Comparison of ENCODE assay signal across 8 mouse cellular contexts in genomic region chr10:42562272-42562671, GRCm38 (mm10). TPM values are rescaled to one million over a fixed set of nuclear protein-coding genes. Genes with fewer than 3 reads are reported as not detected.
DNase-seq lines count a peak whose midpoint lies in the region; ATAC-seq and TF ChIP-seq lines count a peak whose summit lies in the region.
"Had no signal": no experiment of that assay in that cellular context is flagged by ENCODE, and none has a peak within 500 bp of the region (broad histone marks: within the 10 kb centered on the region; RNA-seq: fewer than 3 reads in every experiment).

No protein-coding gene starts in this region.

- TF ChIP-seq CTCF in liver, adult 2 months (IDR thresholded peaks at IDR 0.05; ENCODE audit: low read depth, low read length): no peak
- TF ChIP-seq CTCF in stomach, postnatal 0 days (IDR thresholded peaks at IDR 0.05; ENCODE audit: low read depth): no peak

- peaks cover 81% of the 10 kb centered on the region for H3K27me3 ChIP-seq in midbrain, embryonic 10.5 days (ENCODE audit: low read depth, poor library complexity, severe bottlenecking)
- peaks cover 45% of the 10 kb centered on the region for H3K27me3 ChIP-seq in midbrain, embryonic 13.5 days
- peaks cover 11% of the 10 kb centered on the region for H3K27me3 ChIP-seq in liver, adult 2 months (ENCODE audit: control insufficient read depth, insufficient read depth, low read length)
- H3K27me3 ChIP-seq in stomach, postnatal 0 days (ENCODE audit: control insufficient read depth, insufficient read depth, low read length): no peaks in the 10 kb centered on the region

- no peak overlapping the region for H3K4me2 ChIP-seq in midbrain, embryonic 13.5 days (replicated peaks)
- H3K4me2 ChIP-seq in stomach, postnatal 0 days (replicated peaks; ENCODE audit: low read depth): no peak overlapping the region

- H3K36me3 ChIP-seq in midbrain, embryonic 10.5 days: peaks cover 46% of the 10 kb centered on the region
- no peaks in the 10 kb centered on the region for H3K36me3 ChIP-seq in midbrain, embryonic 13.5 days
- H3K36me3 ChIP-seq in liver, adult 2 months (ENCODE audit: control insufficient read depth, insufficient read depth, low read length): no peaks in the 10 kb centered on the region
- no peaks in the 10 kb centered on the region for H3K36me3 ChIP-seq in stomach, postnatal 0 days (ENCODE audit: control insufficient read depth, insufficient read depth, low read length)

- no peak overlapping the region for H3K9ac ChIP-seq in midbrain, embryonic 13.5 days (replicated peaks)
- no peak overlapping the region for H3K9ac ChIP-seq in liver, adult 2 months (ENCODE audit: low read depth, low read length)
- H3K9ac ChIP-seq in stomach, postnatal 0 days (ENCODE audit: low read length): no peak overlapping the region

- H3K27ac ChIP-seq in midbrain, embryonic 10.5 days (replicated peaks): no peak overlapping the region
- H3K27ac ChIP-seq in midbrain, embryonic 13.5 days: no peak overlapping the region
- H3K27ac ChIP-seq in liver, adult 2 months (replicated peaks; ENCODE audit: insufficient read depth, low read depth, low read length): no peak overlapping the region
- no peak overlapping the region for H3K27ac ChIP-seq in stomach, postnatal 0 days (replicated peaks)

- no peaks in the 10 kb centered on the region for H3K9me3 ChIP-seq in midbrain, embryonic 10.5 days (replicated peaks)
- no peaks in the 10 kb centered on the region for H3K9me3 ChIP-seq in midbrain, embryonic 13.5 days
- H3K9me3 ChIP-seq in stomach, postnatal 0 days (ENCODE audit: control insufficient read depth, low read length): no peaks in the 10 kb centered on the region

- no peak for ATAC-seq in midbrain, embryonic 13.5 days
- ATAC-seq in stomach, postnatal 0 days (ENCODE audit: low FRiP score, low TSS enrichment): no peak
- ATAC-seq in frontal cortex, adult (ENCODE audit: low TSS enrichment): no peak
- ATAC-seq: forebrain, embryonic 14.5 days had no signal

- TF ChIP-seq POLR2A in liver, adult 2 months (IDR thresholded peaks at IDR 0.05; ENCODE audit: extremely low read depth, insufficient read depth, low read length): no peak

- H3K4me1 ChIP-seq in midbrain, embryonic 10.5 days: no peaks in the 10 kb centered on the region
- 0 out of 2 replicates have a peak, but pooled peaks cover 1% of the 10 kb centered on the region for H3K4me1 ChIP-seq in midbrain, embryonic 13.5 days (replicated peaks)
- no peaks in the 10 kb centered on the region for H3K4me1 ChIP-seq in liver, adult 2 months (ENCODE audit: control insufficient read depth, insufficient read depth, low read length)
- H3K4me1 ChIP-seq in stomach, postnatal 0 days (replicated peaks; ENCODE audit: control insufficient read depth, insufficient read depth): no peaks in the 10 kb centered on the region

- H3K4me3 ChIP-seq in midbrain, embryonic 10.5 days: peak overlapping the region; percentile 16; the same call in 1 of the 2 replicates
- H3K4me3 ChIP-seq in midbrain, embryonic 13.5 days (replicated peaks): no peak overlapping the region
- no peak overlapping the region for H3K4me3 ChIP-seq in liver, adult 2 months (ENCODE audit: insufficient read depth, low read depth, low read length)
- H3K4me3 ChIP-seq in stomach, postnatal 0 days (ENCODE audit: low read depth, low read length): no peak overlapping the region

- no peaks in the 10 kb centered on the region for H3K79me2 ChIP-seq in liver, adult 2 months (ENCODE audit: control insufficient read depth, insufficient read depth, low read length)

- 5% methylated on average over 12 of the region's 12 CpGs for whole genome bisulfite sequencing in midbrain, embryonic 10.5 days
- WGBS in midbrain, embryonic 13.5 days: 10% methylated on average over 12 of the region's 12 CpGs
- WGBS in liver, adult 2 months: 6% methylated on average over 12 of the region's 12 CpGs
- WGBS in stomach, postnatal 0 days: under 1% methylated on average over 12 of the region's 12 CpGs

- peak; percentile 65 for DNase-seq in midbrain, embryonic 10.5 days (ENCODE audit: low spot score)
- peak; percentile 87 for DNase-seq in embryo, embryonic 10.5 days (ENCODE audit: low spot score)
- peak; percentile 8 for DNase-seq in liver, adult 2 months (ENCODE audit: extremely low read depth, low read depth, low spot score)
- DNase-seq in stomach, postnatal 0 days (ENCODE audit: low spot score): peak; percentile 54
- DNase-seq in cerebellum, adult 9-11 months: no peak

- no peak for TF ChIP-seq EP300 in stomach, postnatal 0 days (optimal IDR thresholded peaks at IDR 0.05)

RNA-seq across cellular contexts. Expression of gene Nr2e1, which starts 21.2 kb away (rescaled TPM):
- 25.3 and 26.3 TPM in 2 replicates for polyA plus RNA-seq in midbrain, embryonic 10.5 days (2016; fragmentation: Nextera tagmentation; extraction: Ambion mirVana)
- 14.8 and 16.9 TPM in 2 replicates for polyA plus RNA-seq in midbrain, embryonic 13.5 days (2015; fragmentation: Nextera tagmentation; extraction: Ambion mirVana)
- total RNA-seq in liver, adult 2 months (2014; rRNA removed): not detected in 2 replicates
- not detected in 2 replicates for polyA plus RNA-seq in liver, adult 2 months (2012; rRNA removed)
- polyA plus RNA-seq in stomach, postnatal 0 days (2015; fragmentation: Nextera tagmentation; extraction: Ambion mirVana): 0.04 TPM in 1 of 2 replicates, not detected in the other

RNA-seq across cellular contexts. Expression of gene Ostm1, which starts 21.4 kb away (rescaled TPM):
- polyA plus RNA-seq in midbrain, embryonic 10.5 days (2016; fragmentation: Nextera tagmentation; extraction: Ambion mirVana): 22.8 and 26.7 TPM in 2 replicates
- 35.6 and 37.4 TPM in 2 replicates for polyA plus RNA-seq in midbrain, embryonic 13.5 days (2015; fragmentation: Nextera tagmentation; extraction: Ambion mirVana)
- total RNA-seq in liver, adult 2 months (2014; rRNA removed): 13.3 and 15.4 TPM in 2 replicates
- polyA plus RNA-seq in liver, adult 2 months (2012; rRNA removed): 7.0 and 7.2 TPM in 2 replicates
- 13.0 and 13.5 TPM in 2 replicates for polyA plus RNA-seq in stomach, postnatal 0 days (2015; fragmentation: Nextera tagmentation; extraction: Ambion mirVana)

Comparison
In these comparisons a context has a peak if more than half of its experiments do, and no peak if none do; other contexts are left out.
1. RNA of gene Nr2e1, which starts 21.2 kb away (polyA plus RNA-seq): 25.3 to 26.3 TPM in midbrain, embryonic 10.5 days and 14.8 to 16.9 TPM in midbrain, embryonic 13.5 days; not detected in liver, adult 2 months and 0.04 TPM in stomach, postnatal 0 days; every median in the first group is over 10 times any median in the second.